Mouse (Mus musculus): ENCODE measurements around the gene Mia.

DNA sequence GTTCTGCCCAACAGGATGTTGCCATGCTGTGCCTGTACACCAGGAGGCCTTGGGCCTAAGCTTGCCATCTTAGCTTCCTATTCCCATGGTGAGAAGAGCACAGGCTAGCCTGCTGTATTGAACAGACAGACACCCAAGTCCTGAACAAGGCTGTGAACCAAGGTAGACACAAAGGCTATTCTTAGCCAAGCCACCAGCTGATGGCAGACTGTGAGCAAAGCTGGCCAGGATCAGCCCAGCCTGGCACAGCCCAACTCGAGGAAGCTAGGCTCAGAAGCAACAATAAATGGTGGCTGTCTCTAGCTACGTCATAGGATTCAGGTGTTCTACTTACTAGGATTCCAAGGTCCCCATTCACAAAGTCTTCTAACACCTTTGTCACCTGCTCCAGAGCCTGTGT lies 31.7 kb upstream of the Mia start:
- no peak for TF ChIP-seq CTCF (IDR thresholded peaks at IDR 0.05; ENCODE audit: extremely low read depth, insufficient read length, insufficient replicate concordance, low read depth, low read length)
- no peak for TF ChIP-seq POLR2A (IDR thresholded peaks at IDR 0.05; ENCODE audit: low read depth, low read length)
